ENCODE assay signal across 8 mouse cellular contexts in genomic region chr3:31061103-31061785, GRCm38 (mm10). TPM values are rescaled to one million over a fixed set of nuclear protein-coding genes. Genes with fewer than 3 reads are reported as not detected.
DNase-seq lines count a peak whose midpoint lies in the region; ATAC-seq and TF ChIP-seq lines count a peak whose summit lies in the region.

No protein-coding gene starts in this region.

- H3K27ac ChIP-seq in midbrain, embryonic 10.5 days (replicated peaks): peak overlapping the region; percentile 39; the same call in 1 of the 2 replicates
- no peak overlapping the region for H3K27ac ChIP-seq in midbrain, embryonic 16.5 days (ENCODE audit: low read length)
- H3K27ac ChIP-seq in left cerebral cortex, adult 2 months: no peak overlapping the region

- ATAC-seq in midbrain, embryonic 16.5 days: no peak

- H3K4me1 ChIP-seq in midbrain, embryonic 10.5 days: peaks cover 8% of the 10 kb centered on the region; the same call in 1 of the 2 replicates
- peaks cover 3% of the 10 kb centered on the region for H3K4me1 ChIP-seq in midbrain, embryonic 16.5 days (ENCODE audit: control insufficient read depth, insufficient read depth, low read length)

- WGBS in midbrain, embryonic 10.5 days: 80% methylated on average over 20 of the region's 20 CpGs
- WGBS in midbrain, embryonic 16.5 days: 66% methylated on average over 20 of the region's 20 CpGs

- TF ChIP-seq CTCF in left cerebral cortex, adult 2 months (IDR thresholded peaks at IDR 0.05): no peak

- H3K36me3 ChIP-seq in midbrain, embryonic 10.5 days: no peaks in the 10 kb centered on the region
- H3K36me3 ChIP-seq in midbrain, embryonic 16.5 days (ENCODE audit: control insufficient read depth, insufficient read depth, low read length): no peaks in the 10 kb centered on the region

- no peak overlapping the region for H3K4me2 ChIP-seq in midbrain, embryonic 16.5 days (ENCODE audit: low read length)

- DNase-seq in midbrain, embryonic 10.5 days (ENCODE audit: low spot score): no peak
- DNase-seq in adrenal gland, adult 8-10 months: peak; percentile 19
- DNase-seq in liver: peak; percentile 26
- DNase-seq in spleen, postnatal 36 days (ENCODE audit: low spot score in 2 of 2): peak; percentile 40 to 48
- no peak for DNase-seq in left cerebral cortex, postnatal 10 days (ENCODE audit: extremely low spot score in 1 of 2, low spot score in 2 of 2)
- no peak for DNase-seq in left cerebral cortex, adult 2 months (ENCODE audit: extremely low spot score in 1 of 2, low spot score in 2 of 2)
- DNase-seq in ovary, postnatal 14 days (ENCODE audit: low spot score): no peak

- intact Hi-C loops in left cerebral cortex, postnatal 10 days (cut with DNase I): no loop called here
- intact Hi-C loops in left cerebral cortex, adult 2 months (cut with DNase I): no loop called here

- H3K9me3 ChIP-seq in midbrain, embryonic 10.5 days (replicated peaks): no peaks in the 10 kb centered on the region
- H3K9me3 ChIP-seq in midbrain, embryonic 16.5 days (replicated peaks; ENCODE audit: control insufficient read depth, low read length, poor library complexity, severe bottlenecking): no peaks in the 10 kb centered on the region

- H3K27me3 ChIP-seq in midbrain, embryonic 10.5 days (ENCODE audit: low read depth, poor library complexity, severe bottlenecking): no peaks in the 10 kb centered on the region
- H3K27me3 ChIP-seq in midbrain, embryonic 16.5 days (ENCODE audit: control insufficient read depth, insufficient read depth, low read depth, low read length): no peaks in the 10 kb centered on the region

- H3K4me3 ChIP-seq in midbrain, embryonic 10.5 days: no peak overlapping the region
- no peak overlapping the region for H3K4me3 ChIP-seq in midbrain, embryonic 16.5 days (ENCODE audit: low read depth, low read length)
- H3K4me3 ChIP-seq in left cerebral cortex, adult 2 months: no peak overlapping the region

- H3K9ac ChIP-seq in midbrain, embryonic 16.5 days (ENCODE audit: low read depth, low read length): no peak overlapping the region

RNA-seq across cellular contexts. Expression of gene Skil, which starts 33.6 kb away (rescaled TPM):
- polyA plus RNA-seq in midbrain, embryonic 10.5 days (2016; fragmentation: Nextera tagmentation; extraction: Ambion mirVana): 30.6 and 39.9 TPM in 2 replicates
- 29.9 and 32.4 TPM in 2 replicates for polyA plus RNA-seq in midbrain, embryonic 16.5 days (2015; fragmentation: Nextera tagmentation; extraction: Ambion mirVana)
- 10 to 100 TPM; 29.2 to 39.4 (median 34.0) TPM for total RNA-seq in adrenal gland, adult 8-10 months (2022)
- total RNA-seq in left cerebral cortex, postnatal 10 days (2021): 10 to 100 TPM; 64.4 to 66.2 TPM
- 10 to 100 TPM; 65.8 to 68.1 TPM for total RNA-seq in left cerebral cortex, adult 2 months (2021)

Comparison
In these comparisons a context has a peak if more than half of its experiments do, and no peak if none do; other contexts are left out.
1. DNase-seq: peak in adrenal gland, adult 8-10 months (single experiment), liver (single experiment) and spleen, postnatal 36 days (2 of 2); none in midbrain, embryonic 10.5 days (single experiment), left cerebral cortex, postnatal 10 days (0 of 2), left cerebral cortex, adult 2 months (0 of 2) and ovary, postnatal 14 days (single experiment).